Mouse (Mus musculus): ENCODE measurements around the gene Hoga1.

Hoga1 gene

GRCm38 (mm10) chr19:42045269-42046102 is at the start of gene Hoga1:
TSS of gene Hoga1 (plus strand) at chr19:42045610.
- peak; percentile 92 for DNase-seq

- DNase-seq = no peak
These were observed 48.3 kb upstream of the Hoga1 start for GRCm38 (mm10) chr19:41997090-41997489.

GRCm38 (mm10) chr19:41998770-41999548 is 46.5 kb upstream of the Hoga1 start:
- no peak for DNase-seq

GRCm38 (mm10) chr19:41999688-42000283 is 45.6 kb upstream of the Hoga1 start:
- peak; percentile 44 for DNase-seq

DNA sequence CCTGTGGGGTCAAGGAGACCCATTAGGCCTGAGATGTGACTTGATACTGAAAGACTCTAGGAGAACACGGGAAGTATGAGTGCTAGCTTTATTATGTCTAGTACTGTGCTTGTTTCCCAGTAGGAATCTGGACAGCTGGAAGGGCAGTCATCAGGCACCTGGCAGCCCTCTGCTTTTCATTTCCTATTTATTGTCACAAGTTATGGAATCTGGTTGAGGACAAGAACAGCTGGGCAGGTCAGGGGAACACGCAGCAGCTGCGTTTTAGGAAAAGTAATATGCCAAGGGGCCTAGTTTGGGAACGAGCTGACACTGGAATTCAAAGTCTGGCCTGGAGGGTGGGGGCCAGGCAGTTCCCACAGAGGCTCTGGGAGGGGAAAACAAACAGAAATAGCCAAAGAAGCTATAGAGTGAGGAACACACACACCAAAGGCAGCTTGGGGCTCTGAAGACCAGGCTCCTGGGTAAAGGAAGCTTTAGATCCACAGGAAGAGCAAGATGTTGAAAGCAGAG is 44.9 kb upstream of the Hoga1 start:
- peak; percentile 64 for DNase-seq

DNA sequence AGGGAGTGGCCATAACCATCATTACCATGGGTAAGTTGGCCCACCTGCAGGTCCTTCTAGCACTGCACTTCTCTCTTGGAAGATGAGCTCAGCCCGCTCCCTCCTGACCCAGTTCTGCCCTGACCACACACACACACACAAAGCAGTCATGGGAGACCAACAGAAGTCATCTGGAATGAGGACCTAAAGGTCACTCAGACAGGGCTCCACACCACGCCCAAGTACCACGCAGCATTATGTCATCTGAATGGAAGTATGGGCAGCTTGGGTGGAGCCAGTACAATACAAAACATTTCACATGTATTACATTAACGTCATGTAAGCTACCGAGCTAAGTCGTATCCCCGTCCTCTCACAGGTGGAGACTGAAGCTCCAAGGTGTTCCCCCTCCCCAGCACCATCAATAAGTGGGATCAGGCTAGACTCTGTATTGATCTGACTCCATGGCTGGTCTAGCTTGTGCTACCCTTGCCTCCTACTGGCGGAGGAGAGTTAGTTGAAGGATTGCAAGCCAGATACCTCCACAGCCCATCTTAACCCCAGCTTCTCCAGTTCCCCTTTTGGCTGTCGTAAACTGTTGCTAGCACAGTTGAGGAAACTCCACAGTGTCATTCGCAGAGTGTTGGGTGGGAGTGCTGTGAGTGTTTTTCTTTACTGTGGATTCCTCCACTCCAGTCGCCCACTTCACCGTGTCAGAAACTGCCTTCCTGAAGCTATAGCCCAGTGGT is 44.0 kb upstream of the Hoga1 start:
- DNase-seq = no peak

DNA sequence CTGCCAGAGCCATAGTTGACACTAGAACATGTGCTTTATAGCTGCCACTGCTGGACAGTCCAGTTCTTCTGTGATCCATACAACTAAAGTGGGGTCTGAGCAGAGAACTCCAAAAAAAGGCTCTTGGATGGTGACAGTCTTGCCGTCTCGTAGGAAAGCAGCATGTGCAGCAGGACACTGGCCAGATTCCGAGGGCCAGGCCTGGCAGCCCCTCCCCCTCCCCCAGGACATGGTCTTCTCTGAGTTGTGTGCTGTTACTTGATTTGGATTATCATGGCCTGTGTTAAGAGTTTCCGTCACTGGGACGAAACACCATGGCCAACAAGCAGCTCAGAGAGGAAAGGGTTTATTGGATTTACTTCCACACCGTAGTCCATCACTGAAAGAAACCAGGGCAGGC is 41.2 kb upstream of the Hoga1 start:
- no peak for DNase-seq

DNA sequence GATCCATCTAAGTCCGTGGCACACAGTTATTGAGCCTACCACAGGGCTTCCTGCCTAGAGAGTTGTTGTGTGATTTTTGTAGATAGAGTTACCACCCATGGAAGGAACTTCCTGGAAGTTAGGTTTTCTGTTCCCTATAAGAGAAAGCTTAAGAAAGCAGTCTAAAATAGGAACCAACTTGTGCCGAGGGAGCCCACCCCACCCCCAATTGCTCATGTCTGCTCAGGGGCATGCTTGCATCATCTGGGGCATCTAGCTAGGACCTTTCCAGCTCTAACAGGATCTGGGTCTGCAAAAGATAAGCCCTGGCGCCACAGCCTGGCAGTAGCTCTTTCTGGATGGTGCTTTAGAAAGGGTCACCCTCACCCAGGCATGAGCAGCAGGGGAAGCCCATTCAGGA is 39.8 kb upstream of the Hoga1 start:
- no peak for DNase-seq

GRCm38 (mm10) chr19:42006568-42006967 is 38.8 kb upstream of the Hoga1 start:
- no peak for DNase-seq

DNA sequence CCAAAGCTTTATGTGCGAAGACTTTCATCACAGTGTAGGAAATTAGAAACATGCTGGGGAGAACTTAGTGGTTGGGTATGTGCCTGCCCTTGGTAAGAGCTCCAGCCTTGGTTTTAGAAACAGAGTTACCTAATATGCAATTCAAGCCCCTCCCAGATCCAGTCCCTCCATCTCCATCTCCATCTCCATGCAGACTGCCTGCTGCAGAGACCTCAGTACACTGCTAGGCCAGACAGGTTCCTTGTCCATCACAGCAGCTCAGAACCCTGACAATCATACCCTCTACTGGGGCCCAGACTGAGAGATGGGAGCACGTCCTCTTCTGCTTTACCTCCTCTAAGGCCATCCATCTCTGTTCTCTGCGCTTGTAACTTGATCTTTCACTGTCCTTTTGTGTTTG is 36.8 kb upstream of the Hoga1 start:
- DNase-seq = no peak

- DNase-seq = no peak
These were observed 36.3 kb upstream of the Hoga1 start for GRCm38 (mm10) chr19:42009067-42009466.

GRCm38 (mm10) chr19:42010436-42010835 is 35.0 kb upstream of the Hoga1 start:
- no peak for DNase-seq

- no peak for DNase-seq
These were observed 34.3 kb upstream of the Hoga1 start for GRCm38 (mm10) chr19:42011123-42011522.

DNA sequence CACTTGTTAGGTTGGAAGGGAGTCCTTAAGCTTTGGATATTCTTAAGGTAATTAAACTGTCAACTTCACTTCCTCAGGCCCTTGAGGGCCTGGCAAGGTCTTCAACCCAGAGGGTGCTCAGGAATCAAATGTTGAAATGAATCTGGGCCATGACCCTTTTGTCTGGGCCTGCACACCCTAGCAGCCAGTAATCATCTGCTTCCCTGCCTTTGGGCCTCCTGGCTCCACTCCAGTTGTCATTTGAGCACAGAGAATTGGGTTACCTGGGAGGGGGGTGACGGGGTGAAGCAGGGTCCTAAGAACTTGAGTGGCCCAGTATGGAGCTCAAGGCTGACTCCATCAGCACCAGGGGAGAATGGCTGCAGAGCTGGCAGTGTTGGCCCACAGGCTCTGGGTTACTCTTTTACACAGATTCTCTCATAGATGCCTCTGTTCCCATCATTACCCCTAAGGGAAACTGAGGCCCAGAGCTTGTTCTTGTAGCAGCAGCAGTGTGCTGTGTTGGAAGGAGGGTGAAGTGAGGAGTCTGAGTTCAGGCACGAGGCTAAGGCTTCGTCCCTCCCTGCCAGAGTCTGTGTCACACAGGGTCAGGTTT is 31.1 kb upstream of the Hoga1 start:
- no peak for DNase-seq

- DNase-seq = no peak
These were observed 30.4 kb upstream of the Hoga1 start for GRCm38 (mm10) chr19:42015001-42015400.

GRCm38 (mm10) chr19:42016251-42016650 is 29.2 kb upstream of the Hoga1 start:
- no peak for DNase-seq

- no peak for DNase-seq
These were observed 28.6 kb upstream of the Hoga1 start for GRCm38 (mm10) chr19:42016840-42017239.

- DNase-seq = peak; percentile 74
These were observed 27.8 kb upstream of the Hoga1 start for GRCm38 (mm10) chr19:42017399-42018247.

DNA sequence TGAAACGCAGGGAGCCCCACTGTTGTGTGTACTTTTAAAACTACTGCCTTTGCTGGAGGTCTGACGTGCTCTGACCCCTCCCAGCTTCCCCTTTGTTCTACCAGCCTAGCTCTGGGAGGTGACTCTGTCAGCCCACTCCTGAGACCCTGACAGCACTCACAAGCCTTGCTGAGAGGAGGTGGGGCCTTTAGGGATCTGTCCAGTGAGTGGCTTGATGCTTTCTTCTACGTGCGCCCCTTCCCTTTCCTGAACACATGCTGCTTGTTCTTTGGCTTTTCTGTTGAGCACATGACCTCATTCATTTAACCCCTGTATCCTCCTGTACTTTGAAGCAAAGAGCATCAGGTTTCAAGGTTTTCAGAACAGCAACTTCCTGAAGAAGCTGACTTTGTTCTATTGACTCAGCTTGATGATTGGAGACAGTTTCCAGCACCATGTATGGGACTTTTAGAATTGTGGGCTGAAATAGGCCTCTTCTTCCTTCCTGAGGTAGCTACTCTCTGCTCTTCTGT is 26.3 kb upstream of the Hoga1 start:
- no peak for DNase-seq

DNA sequence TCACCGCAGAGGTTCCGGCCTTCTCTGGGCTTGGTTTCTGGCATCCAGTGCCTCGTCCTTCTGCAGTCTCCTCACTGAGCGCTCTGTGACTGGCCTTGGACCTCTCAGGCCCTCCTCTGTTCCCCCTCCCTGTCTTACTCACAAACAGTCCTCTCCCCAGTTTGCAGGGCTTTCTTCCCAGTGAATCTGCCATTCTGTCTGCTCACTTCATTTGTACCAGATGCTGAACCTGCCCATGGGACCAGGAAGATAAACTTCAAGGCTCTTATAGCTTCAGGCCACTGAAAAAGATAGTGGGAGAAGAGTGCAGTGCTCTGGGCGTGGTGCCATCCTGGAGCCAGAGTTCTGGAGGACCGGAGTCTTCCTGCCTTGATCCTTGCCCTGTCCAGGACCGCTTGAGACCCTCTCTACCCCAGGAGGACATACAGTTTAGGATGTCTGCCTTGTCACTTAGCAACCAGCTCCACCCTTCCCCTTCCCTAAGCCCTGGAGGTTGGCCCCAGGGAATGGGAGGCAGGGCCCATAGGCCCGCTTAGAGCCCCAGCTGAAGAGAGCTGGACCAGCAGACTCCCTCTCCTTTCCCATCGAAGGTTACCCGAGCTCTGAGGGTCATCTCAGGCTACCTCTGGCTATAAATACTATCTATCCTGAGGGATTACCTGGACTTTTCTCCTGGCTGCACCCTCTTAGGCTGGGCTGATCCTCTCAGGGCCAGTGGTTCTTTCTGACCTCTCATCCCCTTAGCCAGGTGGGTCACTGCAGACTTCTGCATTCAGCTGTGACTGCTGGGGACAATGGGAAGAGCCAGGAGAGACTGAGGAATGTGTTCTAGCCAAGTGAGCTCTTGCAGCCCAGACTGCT is 23.5 kb upstream of the Hoga1 start:
- DNase-seq = no peak
